Mouse (Mus musculus): Measurements from ENCODE around the gene Spata21.

Spata21 gene

GRCm38 (mm10) chr4:141157485-141157884, 69.4 kb downstream of the Spata21 start:
- no peak for DNase-seq (ENCODE audit: low spot score in 2 of 2)

DNA sequence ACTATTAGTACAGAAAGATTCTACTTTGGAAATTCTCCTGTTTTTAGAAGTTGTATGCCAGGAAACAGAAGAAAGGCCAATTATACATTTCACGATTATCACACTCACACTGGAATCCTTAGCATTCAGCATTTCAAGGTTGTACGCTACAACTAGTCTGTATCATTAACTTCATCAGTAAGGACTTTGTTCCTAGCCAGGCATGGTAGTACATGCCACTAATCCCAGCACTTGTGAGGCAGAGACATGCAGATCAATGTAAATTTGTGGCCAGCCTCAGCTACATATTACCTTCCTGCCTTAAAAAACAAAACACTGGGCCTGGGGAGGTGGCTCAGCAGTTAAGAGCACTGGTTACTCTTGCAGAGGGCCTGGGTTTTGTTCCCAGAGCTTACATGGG, 70.5 kb downstream of the Spata21 start:
- no peak for DNase-seq (ENCODE audit: low spot score in 2 of 2)

GRCm38 (mm10) chr4:141159093-141159492, 71.0 kb downstream of the Spata21 start:
- no peak for DNase-seq (ENCODE audit: low spot score in 2 of 2)

DNA sequence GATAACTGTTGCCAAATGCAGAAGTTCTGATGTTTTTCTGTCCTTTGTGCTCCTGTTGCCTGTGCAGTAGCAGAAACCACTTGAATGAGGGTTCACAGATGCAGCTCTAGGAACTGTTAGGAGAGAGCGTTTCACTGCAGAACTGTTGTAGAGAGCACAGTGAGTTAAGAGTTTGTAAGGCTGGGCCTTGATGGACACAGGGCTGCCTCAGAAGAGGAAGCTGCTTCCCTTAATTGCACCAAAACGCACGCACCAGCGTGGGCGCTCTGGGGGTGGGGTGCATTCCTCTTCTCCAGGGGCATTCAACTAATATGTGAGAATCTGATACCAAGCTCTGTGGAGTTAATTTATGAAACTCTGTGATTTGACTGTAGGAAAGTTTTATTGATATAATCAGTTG, 71.5 kb downstream of the Spata21 start:
- DNase-seq (ENCODE audit: low spot score in 2 of 2): no peak

DNA sequence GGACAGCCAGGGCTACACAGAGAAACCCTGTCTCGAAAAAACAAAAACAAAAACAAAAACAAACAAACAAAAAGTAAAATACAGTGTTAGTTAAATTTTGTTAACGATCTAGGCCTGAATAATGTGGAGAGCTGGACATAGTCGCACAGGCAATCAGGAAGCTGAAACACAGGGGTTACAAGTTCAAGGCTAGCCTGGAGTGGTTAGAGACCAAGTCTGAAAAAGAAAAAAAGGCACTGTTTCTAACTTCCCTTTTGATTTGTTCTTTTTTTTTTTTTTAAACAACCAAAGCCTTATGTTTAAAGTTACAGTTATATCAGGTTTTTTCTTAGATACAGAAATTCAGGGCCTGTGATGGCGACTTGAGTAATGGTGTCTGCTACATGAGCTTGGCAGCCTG, 72.1 kb downstream of the Spata21 start:
- no peak for DNase-seq (ENCODE audit: low spot score in 2 of 2)

GRCm38 (mm10) chr4:141161699-141162208, 73.6 kb downstream of the Spata21 start:
- no peak for DNase-seq (ENCODE audit: low spot score in 2 of 2)
